Mouse (Mus musculus): ENCODE data around the gene Kremen1.

DNA sequence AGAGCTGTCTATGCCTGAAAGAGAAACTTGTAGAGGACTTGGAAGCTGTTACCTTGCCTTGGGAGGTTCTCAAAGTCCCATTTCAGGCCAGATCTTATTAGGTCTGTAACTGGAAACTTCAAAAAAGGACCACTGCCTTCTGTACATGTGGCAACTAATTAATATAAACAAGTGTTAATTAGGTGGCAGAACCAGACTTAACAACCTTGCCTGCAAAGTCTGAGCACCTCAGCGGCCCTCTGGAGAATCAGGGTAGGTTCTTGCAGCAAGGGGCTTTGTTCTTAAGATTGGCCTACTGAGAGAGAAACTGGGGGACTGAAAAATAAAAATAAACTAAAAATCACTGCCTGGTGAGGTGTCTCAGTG lies 36.6 kb upstream of the Kremen1 start:
- TF ChIP-seq E2F4 (IDR thresholded peaks at IDR 0.05; ENCODE audit: insufficient replicate concordance, low read depth, low read length) (no peak), USF1 (IDR thresholded peaks at IDR 0.05; ENCODE audit: low read depth, low read length) (no peak), MAX (IDR thresholded peaks at IDR 0.05; ENCODE audit: low read length) (no peak), POLR2A (IDR thresholded peaks at IDR 0.05; ENCODE audit: low read depth, low read length) (no peak), ZKSCAN1 (IDR thresholded peaks at IDR 0.05; ENCODE audit: borderline replicate concordance, low read depth, low read length) (no peak)

All from CH12.LX (cell line).